Mouse (Mus musculus): ENCODE data around the gene Zbtb38.

GRCm38 (mm10) chr9:96752603-96753114, at the start of gene Zbtb38:
- no peak for TF ChIP-seq CTCF (IDR thresholded peaks at IDR 0.05; ENCODE audit: control insufficient read depth, insufficient read depth, low read length)
- no peak for TF ChIP-seq POLR2A (IDR thresholded peaks at IDR 0.05; ENCODE audit: borderline replicate concordance, control insufficient read depth, low read depth, low read length)
